Mouse (Mus musculus) spleen, adult 2 months (tissue): ENCODE measurements at regions not wholly inside any gene's neighbourhood (a gene's known extent, or its start where the extent isn't known, plus 50 kb on each side); places are given as distances from the start of the nearest gene placed in this dataset.

Source experiments
- DNase-seq, 2 experiments: peaks; one replicate each; pipeline versions ENCODE4 v3.0.0 to v3.0.0-alpha.2; 2012 to 2021; ENCODE audit warnings: low spot score in 2 of 2, low read depth in 1 of 2
- H3K27ac ChIP-seq: fragments of 200-500 bp; 2 replicates; pipeline ENCODE4 v1.5.1; 2012; ENCODE audit warnings: low read length, inconsistent platforms; ENCODE audit not compliant: insufficient read depth
- H3K27me3 ChIP-seq: fragments of 200-500 bp; 2 replicates; pipeline ENCODE4 v1.6.1; 2012; ENCODE audit warnings: mild to moderate bottlenecking, moderate library complexity, low read length, inconsistent platforms; ENCODE audit not compliant: control insufficient read depth, insufficient read depth
- H3K36me3 ChIP-seq: fragments of 200-500 bp; 2 replicates; pipeline ENCODE4 v1.6.1; 2012; ENCODE audit warnings: mild to moderate bottlenecking, low read length, inconsistent platforms; ENCODE audit not compliant: control insufficient read depth, insufficient read depth
- H3K4me1 ChIP-seq: fragments of 200-500 bp; 2 replicates; pipeline ENCODE4 v1.6.1; 2011; ENCODE audit warnings: inconsistent platforms; ENCODE audit not compliant: control insufficient read depth, insufficient read depth, insufficient read length
- H3K4me3 ChIP-seq: fragments of 200-500 bp; 2 replicates; pipeline ENCODE4 v1.5.1; 2011; ENCODE audit warnings: mild to moderate bottlenecking, inconsistent platforms; ENCODE audit not compliant: insufficient read depth, insufficient read length; ENCODE audit errors: extremely low read depth
- CTCF ChIP-seq: fragments of 200-500 bp; IDR thresholded peaks from 2 replicates; pipeline ENCODE4 v1.5.1; 2011; ENCODE audit warnings: mild to moderate bottlenecking, inconsistent platforms; ENCODE audit not compliant: insufficient read depth, insufficient read length, insufficient replicate concordance; ENCODE audit errors: extremely low read depth
- POLR2A ChIP-seq: fragments of 200-500 bp; IDR thresholded peaks from 2 replicates; pipeline ENCODE4 v1.6.1; 2011; ENCODE audit warnings: low read depth, low read length, inconsistent platforms
- WGBS: fragments of 180-500 bp; shearing (Covaris S2); methylation state at CpG from one replicate; pipeline ENCODE4 v1.1.7; 2018; 5-methylcytosine and 5-hydroxymethylcytosine counted together

- Histone ChIP-seq H3K36me3 (no peaks in the 10 kb centered on the region), H3K27me3 (no peaks in the 10 kb centered on the region), H3K4me3 (no peak overlapping the region), H3K27ac (no peak overlapping the region), H3K4me1 (no peaks in the 10 kb centered on the region)
- DNase-seq = no peak
- no peak for TF ChIP-seq CTCF
- TF ChIP-seq POLR2A = no peak
- 79% methylated on average over 13 of the region's 13 CpGs for WGBS
Observed at GRCm38 (mm10) chr6:97741427-97741826, 65.4 kb upstream of the Mitf start.

DNA sequence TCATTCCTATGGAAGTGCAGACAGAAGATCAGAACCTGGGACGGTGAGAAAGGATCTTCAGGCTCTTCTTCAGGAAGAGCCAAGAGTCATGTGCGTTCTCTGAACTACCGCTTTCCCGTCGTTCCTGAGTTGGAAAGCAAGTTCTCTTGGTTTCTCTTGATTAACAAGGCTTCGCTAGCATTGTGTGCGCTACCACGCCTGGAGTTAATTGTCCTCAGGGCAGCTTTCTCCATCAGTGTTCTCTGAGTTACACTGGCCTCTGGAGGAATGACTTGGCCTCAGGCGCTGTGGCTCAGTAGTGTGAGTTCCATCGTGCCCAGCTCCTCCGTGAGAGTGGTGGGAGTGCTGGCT lies 66.0 kb upstream of the Mitf start:
- 73% methylated on average over 11 of the region's 11 CpGs for WGBS
- Histone ChIP-seq H3K4me3 (no peak overlapping the region), H3K27me3 (no peaks in the 10 kb centered on the region), H3K36me3 (no peaks in the 10 kb centered on the region), H3K4me1 (no peaks in the 10 kb centered on the region), H3K27ac (no peak overlapping the region)
- no peak for DNase-seq
- TF ChIP-seq POLR2A = no peak
- TF ChIP-seq CTCF = no peak

DNA sequence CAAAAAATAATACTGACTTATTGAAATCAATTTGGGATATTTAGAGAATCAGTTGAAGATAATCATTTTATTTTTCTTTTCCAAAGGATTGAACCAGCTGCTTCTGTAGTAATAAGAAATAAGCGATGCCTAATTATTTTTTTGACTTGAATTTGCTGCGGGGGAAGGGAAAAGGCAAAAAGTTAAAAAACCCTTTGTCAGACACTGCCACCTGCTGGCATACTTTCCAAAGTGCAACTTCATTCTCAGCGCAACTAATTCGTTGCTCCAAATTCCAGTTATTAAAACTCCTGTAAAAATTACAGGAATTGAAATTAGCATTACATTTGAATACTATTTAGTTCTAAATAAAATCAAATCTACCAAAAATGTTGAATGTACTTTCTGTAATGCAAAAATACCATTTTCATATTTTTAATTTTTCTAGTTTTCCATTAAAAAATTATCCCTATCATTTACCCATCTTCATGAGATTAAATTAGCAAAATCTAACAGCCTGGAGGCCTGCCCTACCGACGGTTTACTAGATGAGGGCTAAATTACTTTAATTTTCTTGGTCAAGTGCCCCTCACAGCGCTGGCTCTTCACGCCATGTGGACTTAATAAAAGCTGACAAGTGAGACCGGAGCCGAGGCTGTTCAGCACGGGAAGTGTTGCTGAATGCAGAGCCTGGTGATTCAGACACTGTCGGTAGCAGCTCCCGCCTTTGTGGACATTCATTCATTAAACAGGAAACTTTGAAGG lies 66.6 kb upstream of the Mitf start:
- Histone ChIP-seq H3K4me3 (no peak overlapping the region), H3K4me1 (no peaks in the 10 kb centered on the region), H3K27ac (no peak overlapping the region), H3K36me3 (no peaks in the 10 kb centered on the region), H3K27me3 (no peaks in the 10 kb centered on the region)
- peak; percentile 20; the same call in 1 of the 2 replicates for TF ChIP-seq CTCF
- no peak for TF ChIP-seq POLR2A
- 24% methylated on average over 13 of the region's 13 CpGs for WGBS
- DNase-seq = no peak

- no peaks in the 10 kb centered on the region for H3K4me1 ChIP-seq
- H3K36me3 ChIP-seq = no peaks in the 10 kb centered on the region
- TF ChIP-seq CTCF = no peak
- no peak for TF ChIP-seq POLR2A
- H3K4me3 ChIP-seq = no peak overlapping the region
- no peak for DNase-seq
- 67% methylated on average over 4 of the region's 4 CpGs for WGBS
- no peak overlapping the region for H3K27ac ChIP-seq
- H3K27me3 ChIP-seq = no peaks in the 10 kb centered on the region
Observed at GRCm38 (mm10) chr6:97738846-97739245, 68.0 kb upstream of the Mitf start.

GRCm38 (mm10) chr6:97730835-97731234 lies 76.0 kb upstream of the Mitf start:
- H3K27me3 ChIP-seq = no peaks in the 10 kb centered on the region
- H3K27ac ChIP-seq = no peak overlapping the region
- no peak overlapping the region for H3K4me3 ChIP-seq
- H3K36me3 ChIP-seq = no peaks in the 10 kb centered on the region
- TF ChIP-seq CTCF (no peak), POLR2A (no peak)
- no peak for DNase-seq
- H3K4me1 ChIP-seq = no peaks in the 10 kb centered on the region

GRCm38 (mm10) chr6:97718184-97718910 lies 88.5 kb upstream of the Mitf start:
- WGBS = 66% methylated on average over 6 of the region's 6 CpGs
- DNase-seq = no peak
- Histone ChIP-seq H3K4me3 (no peak overlapping the region), H3K36me3 (no peaks in the 10 kb centered on the region), H3K27me3 (no peaks in the 10 kb centered on the region), H3K27ac (no peak overlapping the region), H3K4me1 (no peaks in the 10 kb centered on the region)
- TF ChIP-seq CTCF (no peak), POLR2A (no peak)

DNA sequence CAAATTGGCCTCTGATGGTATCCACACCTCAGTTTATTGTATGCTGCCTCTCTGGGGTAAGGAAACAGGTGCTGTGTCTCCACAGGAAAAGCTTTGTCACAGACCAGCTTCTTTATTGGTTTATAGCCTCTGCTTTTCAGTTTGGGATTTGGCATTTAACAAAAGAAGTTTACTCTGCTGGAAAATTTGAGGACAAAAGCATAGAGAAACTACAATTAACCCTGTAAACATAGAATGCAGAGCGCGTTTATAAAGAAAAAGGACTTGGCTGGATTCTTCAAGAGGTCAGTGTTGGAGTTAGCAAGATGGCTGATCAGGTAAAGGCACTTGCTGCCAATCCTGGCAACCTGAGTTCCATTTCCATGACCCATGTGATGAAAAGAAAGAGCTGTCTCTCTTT lies 90.1 kb upstream of the Frmd4b start:
- Histone ChIP-seq H3K4me3 (no peak overlapping the region), H3K27me3 (no peaks in the 10 kb centered on the region), H3K4me1 (no peaks in the 10 kb centered on the region), H3K36me3 (no peaks in the 10 kb centered on the region), H3K27ac (no peak overlapping the region)
- TF ChIP-seq CTCF (no peak), POLR2A (no peak)
- DNase-seq = no peak
- WGBS = 91% methylated on average over 2 of the region's 2 CpGs
